Mouse (Mus musculus) layer of hippocampus, postnatal 36 days (tissue): Measurements from ENCODE around the gene Panx1. TPM values are rescaled to one million over a fixed set of nuclear protein-coding genes. Genes with fewer than 3 reads are reported as not detected.

Experiments used
- DNase-seq, 2 experiments: peaks; one replicate each; pipeline ENCODE4 v3.0.0; 2022
- total RNA-seq, 2 experiments: library from RNA; stranded (reverse); gene quantifications; 2 replicates each; pipeline ENCODE4 v1.2.3; 2021

Panx1 gene
- total RNA-seq, result 10 to 100 TPM; 26.8 to 27.5 TPM

DNA sequence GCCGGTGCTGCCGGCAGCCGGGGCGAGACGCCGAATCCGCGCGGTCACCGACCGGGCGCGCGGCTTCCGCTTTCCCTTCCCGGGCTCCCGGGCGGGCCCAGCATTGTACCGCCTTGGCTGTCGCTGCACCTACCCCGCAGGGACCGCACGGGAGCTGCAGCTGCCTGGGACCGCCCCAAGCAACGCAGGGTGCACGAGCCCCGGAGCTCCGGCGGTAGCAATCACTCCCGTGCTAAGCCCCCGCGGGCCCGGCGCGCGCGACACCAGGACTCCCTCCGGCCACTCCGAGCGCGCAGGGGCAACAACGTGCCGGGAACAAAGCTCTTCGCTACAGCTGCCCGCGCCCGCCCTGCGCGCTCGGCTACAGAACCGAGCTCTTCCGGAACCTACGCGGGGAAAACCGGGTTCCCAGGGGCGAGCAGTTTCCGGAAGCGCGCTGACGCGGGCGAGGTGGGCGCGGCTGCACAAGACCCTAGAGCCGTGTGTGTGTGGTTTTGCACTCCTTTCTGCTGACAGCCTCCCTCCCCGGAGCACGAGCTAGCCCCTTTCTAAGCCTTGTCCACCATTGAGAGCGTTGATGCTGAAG, at the start of gene Panx1:
Gene Panx1 (minus strand): TSS at position 395 of the 586 bp plus-strand sequence.
- DNase-seq, result peak; percentile 64 to 65

DNA sequence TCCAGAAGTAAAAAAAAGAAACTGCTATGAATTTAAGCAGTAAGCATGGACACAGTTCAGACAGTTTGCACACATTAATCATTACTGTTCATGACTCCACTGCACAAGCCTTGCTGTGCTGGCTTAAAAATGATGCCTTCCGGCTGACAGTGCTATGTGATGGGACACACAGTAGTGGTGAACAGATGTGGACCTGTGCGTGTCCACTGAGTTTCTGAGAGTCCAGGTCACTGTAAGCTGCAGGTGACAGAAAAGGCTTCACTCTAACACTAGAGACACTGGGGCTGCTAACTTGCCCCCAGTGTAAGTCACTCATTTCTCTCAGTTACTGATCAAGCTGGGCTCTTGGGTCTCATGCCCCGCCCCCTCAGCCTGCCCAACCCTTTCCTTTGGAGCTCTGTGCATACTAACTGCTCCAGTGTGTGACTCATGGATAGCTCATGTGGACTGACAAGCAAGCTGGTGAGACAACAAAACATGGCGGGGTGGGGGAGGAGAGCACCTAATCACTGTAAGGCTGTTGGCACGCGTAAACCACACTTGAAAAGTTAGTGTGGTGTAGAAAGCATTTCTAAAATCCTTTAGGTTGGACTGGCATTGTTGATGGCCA, 23.5 kb upstream of the Panx1 start:
- no peak for DNase-seq

DNA sequence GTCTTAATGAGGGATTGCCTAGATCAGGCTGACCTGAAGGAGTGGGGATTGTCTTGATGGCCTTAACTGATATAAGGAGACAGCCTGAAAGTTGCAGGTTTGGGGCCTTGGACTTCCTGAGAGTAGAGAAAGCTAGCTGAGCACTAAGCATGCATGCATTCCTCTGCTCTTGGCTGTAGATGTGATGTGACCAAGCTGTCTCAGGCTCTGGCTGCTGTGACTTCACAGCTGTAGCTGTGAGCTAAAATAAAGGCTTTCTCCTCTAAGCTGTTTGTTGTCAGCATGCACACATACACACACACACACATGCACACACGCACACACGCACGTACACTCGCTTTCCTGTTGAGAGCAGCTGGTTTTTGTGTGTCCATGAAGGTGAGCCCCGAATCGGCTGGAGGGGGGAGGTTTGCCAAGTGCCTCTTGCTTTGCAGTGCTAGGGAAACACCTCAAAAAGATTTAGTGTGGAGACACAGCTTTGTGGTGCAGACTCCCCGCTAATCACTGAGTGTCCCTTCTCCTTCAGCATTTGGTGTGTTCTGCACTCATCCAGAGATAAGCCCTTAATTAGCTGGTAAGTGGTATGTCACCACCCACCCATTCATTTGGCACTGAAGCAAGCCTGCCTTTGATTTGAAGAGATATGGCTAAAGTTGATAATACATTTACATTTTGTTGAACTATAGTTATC, 22.9 kb upstream of the Panx1 start:
- no peak for DNase-seq

DNA sequence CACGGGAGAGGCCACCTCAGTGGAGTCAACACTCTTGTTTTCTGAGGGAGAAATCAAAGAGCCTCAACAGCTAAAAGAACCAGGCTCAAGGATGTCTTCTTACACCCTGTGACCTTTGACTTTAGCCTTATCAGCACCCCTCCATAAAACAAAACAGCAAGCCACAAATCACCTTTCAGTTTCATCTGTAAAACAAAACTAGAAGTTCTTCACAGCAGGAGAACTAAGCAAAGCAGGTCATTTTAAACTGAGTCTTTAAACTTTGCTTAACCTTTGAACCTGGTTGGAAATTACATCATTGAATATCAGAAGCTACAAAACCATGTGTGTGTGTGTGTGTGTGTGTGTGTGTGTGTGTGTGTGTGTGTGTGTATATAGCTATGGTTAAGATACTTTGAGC, 18.9 kb upstream of the Panx1 start:
- DNase-seq, result no peak

DNA sequence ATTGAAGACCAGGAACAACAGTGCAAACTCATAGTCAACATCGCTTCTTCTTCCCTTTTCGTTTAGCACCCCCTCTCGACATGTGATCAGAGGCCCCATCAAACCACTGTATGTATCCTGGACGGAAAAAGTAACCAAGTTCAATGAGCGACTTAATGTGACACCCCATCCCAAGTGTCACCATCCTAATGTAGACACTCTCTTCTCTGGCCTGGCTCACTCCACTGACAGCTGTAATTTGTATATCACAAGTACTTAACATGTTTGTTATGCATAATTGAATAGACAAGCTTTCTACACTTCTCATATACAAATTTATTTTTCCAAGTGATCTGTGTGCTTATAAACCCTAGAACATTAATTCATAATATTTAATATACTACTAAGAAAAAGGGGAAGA, 15.6 kb upstream of the Panx1 start:
- DNase-seq, result no peak

DNA sequence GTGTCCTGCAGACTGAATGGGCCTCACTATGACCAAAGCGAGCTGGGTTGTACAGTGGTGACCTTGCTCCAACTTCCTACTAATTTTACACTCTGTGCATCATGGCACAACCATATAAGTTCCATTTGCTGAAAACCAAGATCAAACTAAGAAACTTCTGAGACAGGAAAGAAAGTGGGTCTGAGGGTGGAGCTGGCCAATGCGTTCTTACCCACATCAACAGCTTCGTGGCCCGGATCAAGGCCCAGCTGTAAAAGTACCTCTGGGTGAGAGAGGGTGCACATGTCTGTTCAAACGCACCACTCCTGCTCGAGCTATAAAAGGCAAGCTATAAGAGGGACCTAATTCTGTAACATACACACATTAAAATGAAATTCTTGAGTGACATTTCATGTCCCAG, 14.7 kb upstream of the Panx1 start:
- no peak for DNase-seq

DNA sequence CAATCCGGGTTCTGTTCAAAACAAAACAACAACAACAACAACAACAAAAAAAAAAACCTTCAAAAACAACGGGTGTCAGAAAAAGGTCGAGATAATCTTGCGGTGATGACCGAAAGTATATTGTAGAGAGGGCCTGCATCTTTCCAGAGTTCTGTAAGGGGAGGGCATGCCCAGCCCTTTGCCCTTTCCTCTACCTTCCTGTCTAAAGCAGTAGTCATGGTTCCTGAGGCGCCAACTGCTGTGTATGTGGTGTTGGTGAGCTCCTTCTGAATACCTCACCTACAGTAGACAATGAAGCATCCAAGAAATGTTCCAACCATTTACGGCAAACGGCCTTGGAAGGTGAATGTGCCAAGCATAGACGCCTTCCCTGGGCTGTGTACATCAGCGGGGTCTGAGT, 462 bp upstream of the Panx1 start:
- no peak for DNase-seq

DNA sequence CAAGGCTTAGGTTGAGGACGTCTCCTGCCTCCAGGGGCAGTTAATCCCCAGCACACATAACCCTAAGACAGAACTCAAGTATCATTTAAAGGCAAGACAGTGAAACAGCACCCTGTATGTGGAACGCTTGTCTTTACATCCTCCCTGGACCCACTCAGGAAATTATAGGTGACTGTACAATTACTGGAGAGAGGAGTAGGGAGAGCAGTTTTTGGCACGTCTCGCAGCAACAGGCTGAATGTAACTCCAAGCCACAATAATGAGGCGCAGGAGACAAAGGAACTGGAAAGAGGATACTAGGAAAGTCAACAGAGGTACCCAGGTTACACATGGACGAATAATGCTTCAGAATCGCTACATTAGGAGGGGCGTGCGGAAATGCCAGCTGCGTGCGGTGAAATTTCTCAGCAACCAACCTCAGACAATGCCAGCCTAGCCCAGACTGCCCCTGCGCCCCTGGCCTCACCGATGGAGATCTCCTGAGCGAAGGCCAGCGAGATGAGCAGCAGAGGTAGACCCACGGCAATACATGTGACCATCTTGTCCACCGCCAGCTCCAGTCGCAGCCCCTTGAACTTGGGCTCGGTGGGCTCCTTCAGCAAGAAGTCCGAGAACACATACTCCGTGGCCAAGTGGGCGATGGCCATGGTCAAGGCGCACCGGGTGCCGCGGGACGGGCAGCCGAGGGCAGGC, 741 bp downstream of the Panx1 start:
- DNase-seq, result peak in 1 of 2 experiments; percentile 23

DNA sequence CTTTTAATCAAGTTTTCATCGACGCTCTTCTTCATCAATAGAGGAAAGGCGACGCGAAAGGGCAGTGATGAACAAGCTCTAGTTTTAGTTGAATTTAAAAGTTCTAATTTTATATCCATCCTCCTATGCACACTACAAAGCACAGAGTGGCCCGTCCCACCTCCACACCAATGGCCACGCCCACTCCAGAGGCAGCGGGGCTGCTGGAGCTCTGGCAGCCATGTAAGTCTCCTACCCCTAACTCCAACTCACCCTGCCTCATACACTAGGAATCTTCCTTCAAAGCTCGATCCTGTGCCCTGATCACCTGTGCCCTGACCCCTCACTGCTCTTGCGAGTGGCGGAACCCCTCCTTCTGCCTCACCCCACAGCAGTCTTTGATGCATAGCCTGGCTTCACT, 3.7 kb downstream of the Panx1 start:
- DNase-seq, result no peak

DNA sequence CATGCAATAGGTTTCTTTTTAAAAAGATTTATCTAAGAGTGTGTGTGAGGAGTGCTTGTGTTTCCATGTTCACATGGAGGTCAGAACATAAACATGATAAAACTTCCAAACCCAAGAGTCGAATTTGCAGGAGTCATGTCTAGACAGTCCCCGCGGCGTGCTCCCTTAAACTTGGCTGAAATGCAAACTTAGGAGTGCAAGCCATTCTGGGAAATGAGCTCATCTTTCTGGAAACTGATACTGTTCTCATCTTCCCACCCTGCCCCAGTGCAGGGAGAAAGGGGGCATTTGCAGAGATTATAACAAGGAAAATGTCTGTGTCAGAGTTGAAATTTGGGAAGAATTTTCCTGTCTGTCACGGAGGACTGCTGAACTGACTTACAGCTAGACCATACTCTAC, 5.4 kb downstream of the Panx1 start:
- no peak for DNase-seq

DNA sequence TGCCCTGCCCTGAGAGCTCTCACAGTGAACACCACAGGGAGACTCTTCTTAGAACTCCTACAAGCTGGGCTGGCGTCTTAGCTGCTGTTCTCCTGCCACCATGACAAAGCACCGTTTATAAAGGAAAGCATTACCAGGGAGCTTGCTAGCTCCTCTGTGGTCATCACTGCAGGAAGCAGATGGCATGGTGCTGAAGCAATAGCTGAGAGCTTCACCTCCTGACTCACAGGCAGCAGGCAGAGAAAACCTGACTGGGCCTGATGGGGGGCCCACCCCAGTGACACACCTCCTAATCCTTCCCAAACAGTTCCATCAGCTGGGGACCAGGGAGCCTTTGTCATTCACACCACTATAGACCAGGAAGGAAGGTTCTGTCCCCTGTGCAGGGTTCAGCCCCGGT, 7.6 kb downstream of the Panx1 start:
- no peak for DNase-seq

DNA sequence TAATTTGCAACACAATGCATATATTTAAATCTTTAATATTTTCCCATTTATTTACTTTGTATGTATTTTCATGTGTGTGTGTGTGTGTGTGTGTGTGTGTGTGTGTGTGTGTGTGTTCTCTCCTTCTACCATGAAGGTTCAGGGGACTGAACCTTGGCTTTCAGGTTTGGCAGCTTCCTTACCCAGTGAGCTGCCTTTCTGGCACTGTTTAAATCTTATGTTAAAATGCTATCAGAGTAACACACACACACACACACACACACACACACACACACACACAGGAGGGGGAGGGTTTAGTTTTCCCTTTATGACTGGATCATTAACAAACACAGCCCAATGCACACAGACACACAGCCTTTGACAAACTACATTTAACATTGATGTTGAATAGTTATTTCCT, 8.0 kb downstream of the Panx1 start:
- no peak for DNase-seq

DNA sequence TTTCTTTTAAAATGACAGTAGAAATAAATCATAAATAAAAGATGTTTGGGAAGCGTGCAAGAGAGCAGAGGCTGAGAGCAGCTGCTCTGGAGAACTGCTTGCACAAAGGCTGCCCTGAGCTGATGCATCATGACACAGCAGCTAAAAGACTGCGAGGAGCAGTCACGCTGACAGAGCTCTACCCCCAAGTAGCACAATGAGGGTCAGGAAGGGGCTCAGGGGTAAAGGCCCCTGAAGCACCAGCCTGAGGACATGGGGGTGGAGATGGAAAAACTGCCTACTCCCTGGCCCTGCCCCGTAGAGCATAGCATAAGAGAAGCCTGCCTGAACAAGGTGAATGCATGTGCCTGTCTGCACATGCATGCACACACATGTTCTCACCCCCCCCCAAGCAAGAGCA, 8.5 kb downstream of the Panx1 start:
- DNase-seq, result no peak

DNA sequence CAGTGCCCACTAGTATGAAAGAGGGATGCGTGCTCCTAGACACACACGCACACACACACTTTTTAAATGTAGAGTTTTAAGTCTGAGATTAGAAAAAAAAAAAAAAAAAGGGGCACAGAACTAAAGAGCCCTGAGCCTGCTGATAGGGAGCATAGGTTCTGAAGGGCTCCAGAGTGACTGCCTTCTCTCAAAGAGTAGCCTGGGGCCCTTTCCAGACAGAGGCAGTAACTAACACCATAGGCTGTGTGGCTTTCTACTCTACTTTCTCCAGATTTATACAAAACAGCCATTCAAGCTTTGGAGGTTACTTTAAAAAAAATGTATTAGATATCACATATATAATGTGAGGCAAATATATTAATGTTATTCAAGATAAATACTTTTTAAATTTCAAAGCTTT, 8.9 kb downstream of the Panx1 start:
- no peak for DNase-seq

DNA sequence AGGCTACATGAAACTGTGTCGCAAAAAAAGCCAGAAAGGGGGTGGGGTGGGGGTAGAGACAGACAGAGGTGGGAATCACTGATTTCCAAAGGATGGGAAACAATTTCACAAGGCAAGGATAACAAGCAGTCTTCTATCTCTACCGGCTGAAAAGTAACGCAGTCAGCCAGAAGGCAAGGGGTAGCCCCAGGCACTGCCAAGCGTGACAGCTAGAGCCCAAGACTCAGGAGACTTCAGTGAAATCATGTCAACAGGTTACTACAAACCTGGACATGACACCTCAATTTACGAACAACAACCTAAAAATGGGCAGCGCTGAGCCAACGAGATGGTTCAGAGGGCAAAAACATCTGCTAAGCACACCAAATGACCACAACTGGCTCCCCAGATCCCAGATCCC, 9.3 kb downstream of the Panx1 start:
- no peak for DNase-seq

DNA sequence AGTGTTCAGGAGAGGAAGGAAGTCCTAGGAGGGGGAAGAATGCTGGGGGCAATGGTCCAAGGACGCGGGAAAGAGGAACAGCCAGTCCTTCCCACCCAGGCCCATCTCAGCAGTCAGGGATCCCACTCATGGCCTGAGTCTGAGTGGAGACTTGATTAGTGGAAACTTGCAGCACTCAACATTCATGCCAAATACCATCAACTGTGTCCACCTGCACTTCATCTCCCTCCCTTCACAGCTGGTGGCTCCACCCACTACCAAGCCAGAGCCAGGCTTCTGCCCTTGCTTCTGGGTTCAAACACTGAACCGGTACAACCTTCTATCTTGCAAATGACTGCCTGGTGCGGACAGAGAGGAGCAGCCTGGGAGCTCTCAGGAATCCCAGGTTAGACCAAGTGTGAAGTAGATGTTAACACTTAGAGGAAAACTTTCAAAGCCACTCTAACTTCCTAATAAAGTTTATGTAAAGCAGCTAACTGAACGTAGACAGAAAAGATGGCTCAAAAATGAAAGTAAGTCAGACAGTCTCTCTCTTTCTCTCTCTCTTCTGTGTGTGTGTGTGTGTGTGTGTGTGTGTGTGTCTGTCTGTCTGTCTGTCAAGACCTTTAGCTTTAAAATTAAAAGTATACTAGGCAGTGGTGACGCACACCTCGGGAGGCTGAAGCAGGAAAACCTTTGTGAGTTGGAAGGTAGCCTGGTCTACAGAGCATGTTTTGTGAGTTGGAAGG, 10.6 kb downstream of the Panx1 start:
- DNase-seq, result no peak

DNA sequence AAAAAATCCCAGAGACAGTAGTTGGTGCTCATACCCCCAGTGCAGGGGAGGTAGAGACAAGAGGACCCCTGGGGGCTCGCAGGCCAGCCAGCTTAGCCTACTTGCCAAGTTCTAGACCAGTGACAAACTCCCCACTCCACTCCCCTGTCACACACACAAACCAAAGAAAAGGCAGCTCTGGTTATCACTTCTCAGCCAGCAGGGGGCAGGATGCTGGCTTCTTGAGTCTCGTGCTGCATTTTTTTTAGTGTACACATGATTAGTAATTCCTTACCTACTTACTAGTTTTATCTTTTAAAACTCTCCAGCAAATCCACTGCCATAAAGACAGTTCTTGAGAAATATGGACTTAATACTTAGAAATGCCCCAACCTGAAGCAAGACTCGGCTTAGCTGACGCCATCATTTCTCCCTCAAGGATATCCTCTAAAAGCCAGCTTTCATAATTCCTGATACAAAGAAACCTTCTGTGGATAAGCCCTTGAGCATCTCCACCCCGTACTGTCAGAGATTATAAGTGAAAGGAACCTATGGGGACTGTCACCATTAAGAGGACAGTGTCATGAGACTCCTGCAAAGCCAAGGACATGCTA, 11.6 kb downstream of the Panx1 start:
- DNase-seq, result no peak

DNA sequence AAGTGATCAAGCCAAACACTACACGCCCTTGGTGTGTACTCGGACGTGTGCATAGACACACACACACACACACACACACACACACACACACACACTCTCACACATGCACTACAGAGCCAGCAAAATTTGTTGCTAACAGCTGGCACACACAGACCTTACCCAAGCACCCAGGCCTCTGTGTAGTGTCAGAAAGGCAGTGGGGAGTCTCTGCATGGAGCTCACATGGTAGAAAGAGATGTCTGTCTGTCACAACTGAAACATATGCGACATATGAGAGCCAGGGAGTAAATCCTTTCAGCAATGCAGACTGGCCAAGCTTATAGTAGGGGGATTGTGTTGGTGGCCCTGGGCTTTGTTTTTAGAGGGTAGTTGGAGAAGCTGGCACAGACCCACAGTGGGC, 12.5 kb downstream of the Panx1 start:
- DNase-seq, result no peak

DNA sequence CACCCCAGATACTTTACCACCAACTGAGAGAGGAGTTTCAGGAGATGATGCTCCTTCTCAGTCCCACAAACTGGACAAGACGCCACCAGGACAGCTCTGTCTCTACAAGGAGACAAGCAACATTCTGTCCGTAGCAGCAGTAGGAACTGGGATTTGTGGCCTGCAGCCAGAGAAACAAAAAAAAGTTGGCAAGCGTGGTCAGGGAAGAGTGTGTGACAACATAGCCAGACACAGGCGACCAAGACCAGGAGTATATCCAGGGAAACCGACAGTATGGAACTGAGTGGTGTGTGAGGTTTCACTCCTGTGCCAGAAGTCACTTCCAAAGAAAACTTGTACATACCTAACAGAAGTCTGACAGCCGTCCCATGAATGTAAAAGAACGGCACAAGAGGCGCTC, 14.5 kb downstream of the Panx1 start:
- no peak for DNase-seq

DNA sequence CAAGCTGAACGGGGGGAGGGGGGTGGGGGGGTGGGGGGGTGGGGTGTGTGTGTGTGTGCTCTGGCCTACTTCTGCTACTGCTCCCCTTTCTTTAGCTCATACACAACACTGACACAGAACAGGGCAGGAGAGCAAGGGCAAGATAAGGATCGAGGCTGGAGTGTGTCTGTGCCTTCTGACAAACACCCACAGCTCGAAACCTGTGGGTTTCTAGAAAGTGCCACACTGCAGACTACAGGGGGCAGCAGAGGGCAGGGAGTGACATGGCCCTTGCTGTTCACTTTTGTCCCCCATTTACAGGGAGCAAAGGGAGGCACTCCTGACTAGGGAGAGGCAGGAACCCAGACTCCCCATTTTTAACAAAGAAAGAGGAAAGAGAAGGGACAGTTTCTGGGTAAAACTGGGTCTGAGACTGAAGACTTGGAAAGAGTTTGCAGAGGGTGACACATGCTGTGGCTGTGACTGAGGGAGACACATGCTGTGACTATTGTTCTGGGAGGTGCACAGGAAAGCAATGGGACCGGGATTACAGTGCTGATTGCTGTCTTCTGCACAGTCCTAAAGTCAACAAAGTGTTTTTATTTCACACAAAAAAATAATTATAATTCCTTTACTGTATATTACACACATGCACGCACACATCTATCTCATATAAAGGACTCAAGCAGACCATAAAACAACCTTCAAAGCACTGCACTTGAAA, 16.1 kb downstream of the Panx1 start:
- peak in 1 of 2 experiments; percentile 29 for DNase-seq

DNA sequence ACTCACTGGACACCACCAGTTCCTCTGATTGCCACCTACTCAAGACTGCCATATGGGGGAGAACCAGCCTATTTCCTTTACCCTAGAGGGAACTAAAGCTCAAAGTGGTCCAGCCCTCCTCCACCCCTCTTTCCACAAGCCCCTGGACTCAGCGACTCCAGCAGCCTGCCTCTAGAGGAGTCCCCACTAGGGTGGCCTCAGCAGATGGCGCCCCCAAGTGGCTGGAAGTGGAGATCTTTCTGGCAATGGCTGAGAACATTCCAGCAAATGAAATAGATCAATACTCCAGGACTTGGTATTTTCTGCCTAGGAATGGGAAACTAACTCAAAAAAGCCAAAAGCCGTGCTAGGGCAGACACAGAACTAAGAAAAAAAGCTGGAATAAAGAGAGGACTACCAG, 17.6 kb downstream of the Panx1 start:
- DNase-seq, result no peak

DNA sequence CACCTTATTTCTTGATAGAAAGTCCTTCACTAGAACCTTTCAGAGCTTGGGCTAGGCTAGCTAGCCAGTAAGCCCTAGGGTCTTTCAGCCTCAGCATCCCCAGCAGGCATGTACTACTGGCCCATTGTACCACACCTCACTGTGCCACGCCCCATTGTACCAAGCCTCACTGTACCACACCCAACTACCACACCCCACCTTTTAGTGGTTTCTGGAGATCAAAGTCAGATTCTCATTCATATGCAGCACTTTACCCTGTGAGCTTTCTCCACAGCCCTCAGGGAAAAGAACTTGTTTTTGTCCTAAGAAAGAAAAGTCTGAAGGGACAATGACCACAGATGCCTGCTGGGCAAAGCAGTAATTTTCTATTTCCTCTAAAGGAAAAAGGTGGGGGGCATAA, 22.2 kb downstream of the Panx1 start:
- no peak for DNase-seq
